Mouse (Mus musculus) spleen, adult 2 months (tissue): ENCODE measurements around the gene Klf5. TPM values are rescaled to one million over a fixed set of nuclear protein-coding genes. Genes with fewer than 3 reads are reported as not detected.

Source experiments
- DNase-seq, 2 experiments: peaks; one replicate each; pipeline versions ENCODE4 v3.0.0 to v3.0.0-alpha.2; 2012 to 2021; ENCODE audit warnings: low spot score in 2 of 2, low read depth in 1 of 2
- H3K27ac ChIP-seq: fragments of 200-500 bp; 2 replicates; pipeline ENCODE4 v1.5.1; 2012; ENCODE audit warnings: low read length, inconsistent platforms; ENCODE audit not compliant: insufficient read depth
- H3K27me3 ChIP-seq: fragments of 200-500 bp; 2 replicates; pipeline ENCODE4 v1.6.1; 2012; ENCODE audit warnings: mild to moderate bottlenecking, moderate library complexity, low read length, inconsistent platforms; ENCODE audit not compliant: control insufficient read depth, insufficient read depth
- H3K36me3 ChIP-seq: fragments of 200-500 bp; 2 replicates; pipeline ENCODE4 v1.6.1; 2012; ENCODE audit warnings: mild to moderate bottlenecking, low read length, inconsistent platforms; ENCODE audit not compliant: control insufficient read depth, insufficient read depth
- H3K4me1 ChIP-seq: fragments of 200-500 bp; 2 replicates; pipeline ENCODE4 v1.6.1; 2011; ENCODE audit warnings: inconsistent platforms; ENCODE audit not compliant: control insufficient read depth, insufficient read depth, insufficient read length
- H3K4me3 ChIP-seq: fragments of 200-500 bp; 2 replicates; pipeline ENCODE4 v1.5.1; 2011; ENCODE audit warnings: mild to moderate bottlenecking, inconsistent platforms; ENCODE audit not compliant: insufficient read depth, insufficient read length; ENCODE audit errors: extremely low read depth
- CTCF ChIP-seq: fragments of 200-500 bp; IDR thresholded peaks from 2 replicates; pipeline ENCODE4 v1.5.1; 2011; ENCODE audit warnings: mild to moderate bottlenecking, inconsistent platforms; ENCODE audit not compliant: insufficient read depth, insufficient read length, insufficient replicate concordance; ENCODE audit errors: extremely low read depth
- POLR2A ChIP-seq: fragments of 200-500 bp; IDR thresholded peaks from 2 replicates; pipeline ENCODE4 v1.6.1; 2011; ENCODE audit warnings: low read depth, low read length, inconsistent platforms
- WGBS: fragments of 180-500 bp; shearing (Covaris S2); methylation state at CpG from one replicate; pipeline ENCODE4 v1.1.7; 2018; 5-methylcytosine and 5-hydroxymethylcytosine counted together
- polyA plus RNA-seq: library from polyadenylated mRNA; depleted of rRNA; stranded (reverse); fragments of >200 nt; gene quantifications from 2 replicates; pipeline ENCODE4 v1.2.3, GENCODE M21; 2012; rRNA removed

Klf5 gene
- 0.63 and 1.1 TPM in 2 replicates for polyA plus RNA-seq

GRCm38 (mm10) chr14:99298385-99299021, at the start of gene Klf5:
Gene Klf5 (plus strand): TSS chr14:99298691.
- Histone ChIP-seq H3K4me1 (peaks cover 9% of the 10 kb centered on the region), H3K4me3 (peak within 1 kb of the TSS; percentile 45), H3K36me3 (no peaks in the 10 kb centered on the region), H3K27ac (no peak within 1 kb of the TSS), H3K27me3 (peaks cover 15% of the 10 kb centered on the region)
- TF ChIP-seq POLR2A (no peak), CTCF (no peak)
- WGBS = under 1% methylated on average over 60 of the region's 67 CpGs
- DNase-seq = peak; percentile 15 to 54

DNA sequence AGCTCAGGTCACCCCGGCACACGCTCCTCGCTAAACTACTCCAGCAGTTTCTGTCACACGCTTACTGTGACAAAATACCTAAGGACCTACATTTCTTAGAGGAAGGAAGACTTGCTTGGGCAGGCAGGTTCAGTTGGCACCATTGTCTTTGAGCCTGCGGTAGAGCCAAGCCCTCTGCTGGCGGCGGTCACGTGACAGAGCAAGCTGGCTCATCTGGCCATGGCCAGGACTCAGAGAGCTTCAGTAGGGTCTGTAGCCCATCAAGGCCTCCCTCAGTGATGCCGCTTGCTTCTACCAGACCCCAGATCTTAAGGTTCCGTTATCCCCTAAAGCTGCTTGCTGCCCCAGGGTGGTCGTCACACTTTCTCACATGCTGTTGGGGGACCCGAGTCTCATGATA, 36.5 kb upstream of the Klf5 start:
- Histone ChIP-seq H3K4me1 (peaks cover 2% of the 10 kb centered on the region; the same call in 1 of the 2 replicates), H3K36me3 (no peaks in the 10 kb centered on the region), H3K27me3 (no peaks in the 10 kb centered on the region), H3K4me3 (no peak overlapping the region), H3K27ac (no peak overlapping the region)
- TF ChIP-seq POLR2A = no peak
- TF ChIP-seq CTCF = no peak
- no peak for DNase-seq
- WGBS = 98% methylated on average over 12 of the region's 12 CpGs

- Histone ChIP-seq H3K36me3 (no peaks in the 10 kb centered on the region), H3K27ac (no peak overlapping the region), H3K4me3 (no peak overlapping the region), H3K4me1 (peaks cover 2% of the 10 kb centered on the region; the same call in 1 of the 2 replicates), H3K27me3 (no peaks in the 10 kb centered on the region)
- 71% methylated on average over 6 of the region's 6 CpGs for WGBS
- DNase-seq = no peak
- TF ChIP-seq CTCF = no peak
- TF ChIP-seq POLR2A = no peak
Measured at GRCm38 (mm10) chr14:99263816-99264215, 34.7 kb upstream of the Klf5 start.

GRCm38 (mm10) chr14:99265791-99266190, 32.7 kb upstream of the Klf5 start:
- H3K27ac ChIP-seq = no peak overlapping the region
- WGBS = 10% methylated on average over 14 of the region's 14 CpGs
- TF ChIP-seq POLR2A (no peak), CTCF (no peak)
- H3K27me3 ChIP-seq = no peaks in the 10 kb centered on the region
- H3K4me1 ChIP-seq = peaks cover 2% of the 10 kb centered on the region; the same call in 1 of the 2 replicates
- H3K36me3 ChIP-seq = no peaks in the 10 kb centered on the region
- H3K4me3 ChIP-seq = no peak overlapping the region
- no peak for DNase-seq

DNA sequence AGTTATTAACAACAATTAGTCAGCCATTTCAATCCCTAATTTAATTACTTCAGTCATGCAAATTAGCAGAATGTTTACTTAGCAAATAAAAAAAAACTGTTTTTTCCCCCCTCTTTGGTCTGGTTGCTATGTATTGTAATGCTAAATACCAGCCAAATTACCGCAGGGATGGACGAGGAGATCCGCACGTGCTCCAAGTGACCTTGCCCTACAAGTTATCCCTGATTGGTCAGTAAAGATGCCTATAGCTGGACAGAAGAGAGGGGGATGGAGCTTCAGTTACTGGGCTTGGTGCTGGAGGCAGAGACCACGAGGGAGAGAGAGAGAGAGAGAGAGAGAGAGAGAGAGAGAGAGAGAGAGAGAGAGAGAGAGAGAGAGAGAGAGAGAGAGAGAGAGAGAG, 31.7 kb upstream of the Klf5 start:
- Histone ChIP-seq H3K4me1 (peaks cover 2% of the 10 kb centered on the region; the same call in 1 of the 2 replicates), H3K36me3 (no peaks in the 10 kb centered on the region), H3K4me3 (no peak overlapping the region), H3K27ac (no peak overlapping the region), H3K27me3 (no peaks in the 10 kb centered on the region)
- TF ChIP-seq CTCF (no peak), POLR2A (no peak)
- no peak for DNase-seq
- WGBS = 87% methylated on average over 5 of the region's 5 CpGs

- 51% methylated on average over 2 of the region's 2 CpGs for WGBS
- TF ChIP-seq CTCF (no peak), POLR2A (no peak)
- H3K36me3 ChIP-seq = no peaks in the 10 kb centered on the region
- no peak overlapping the region for H3K27ac ChIP-seq
- no peaks in the 10 kb centered on the region for H3K27me3 ChIP-seq
- H3K4me3 ChIP-seq = no peak overlapping the region
- H3K4me1 ChIP-seq = no peaks in the 10 kb centered on the region
- no peak for DNase-seq
Measured at GRCm38 (mm10) chr14:99274056-99274455, 24.4 kb upstream of the Klf5 start.

- Histone ChIP-seq H3K36me3 (no peaks in the 10 kb centered on the region), H3K27ac (no peak overlapping the region), H3K4me1 (no peaks in the 10 kb centered on the region), H3K4me3 (no peak overlapping the region), H3K27me3 (no peaks in the 10 kb centered on the region)
- WGBS = 21% methylated on average over 4 of the region's 4 CpGs
- DNase-seq = no peak
- TF ChIP-seq POLR2A = no peak
- TF ChIP-seq CTCF = no peak
Measured at GRCm38 (mm10) chr14:99275827-99276226, 22.7 kb upstream of the Klf5 start.
